Mouse (Mus musculus): ENCODE measurements around the gene Ccdc85c.
A peak's percentile ranks its signal among the peaks of the same experiment; 100 is the strongest.

The Ccdc85c gene

DNA sequence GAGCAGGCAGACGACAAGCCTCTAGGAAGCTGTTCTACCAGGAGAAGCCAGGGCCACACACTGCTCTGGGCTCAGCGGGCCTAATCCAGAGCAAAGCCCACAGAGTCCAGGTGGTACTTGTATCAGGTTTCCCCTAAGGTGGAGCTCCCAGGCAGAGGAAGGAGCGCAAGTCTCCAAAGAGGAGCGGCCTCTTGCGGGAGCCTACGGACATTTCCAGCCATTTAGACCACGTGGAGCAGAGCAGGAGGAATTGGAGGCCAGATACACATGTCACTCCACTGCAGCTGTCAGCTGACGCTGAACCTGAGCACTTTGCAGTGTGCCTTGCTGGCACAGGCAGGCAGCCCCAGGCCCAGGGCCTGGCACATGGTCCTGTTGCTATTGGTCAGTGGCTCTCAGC is 60.1 kb downstream of the Ccdc85c start:
- no peak for DNase-seq

DNA sequence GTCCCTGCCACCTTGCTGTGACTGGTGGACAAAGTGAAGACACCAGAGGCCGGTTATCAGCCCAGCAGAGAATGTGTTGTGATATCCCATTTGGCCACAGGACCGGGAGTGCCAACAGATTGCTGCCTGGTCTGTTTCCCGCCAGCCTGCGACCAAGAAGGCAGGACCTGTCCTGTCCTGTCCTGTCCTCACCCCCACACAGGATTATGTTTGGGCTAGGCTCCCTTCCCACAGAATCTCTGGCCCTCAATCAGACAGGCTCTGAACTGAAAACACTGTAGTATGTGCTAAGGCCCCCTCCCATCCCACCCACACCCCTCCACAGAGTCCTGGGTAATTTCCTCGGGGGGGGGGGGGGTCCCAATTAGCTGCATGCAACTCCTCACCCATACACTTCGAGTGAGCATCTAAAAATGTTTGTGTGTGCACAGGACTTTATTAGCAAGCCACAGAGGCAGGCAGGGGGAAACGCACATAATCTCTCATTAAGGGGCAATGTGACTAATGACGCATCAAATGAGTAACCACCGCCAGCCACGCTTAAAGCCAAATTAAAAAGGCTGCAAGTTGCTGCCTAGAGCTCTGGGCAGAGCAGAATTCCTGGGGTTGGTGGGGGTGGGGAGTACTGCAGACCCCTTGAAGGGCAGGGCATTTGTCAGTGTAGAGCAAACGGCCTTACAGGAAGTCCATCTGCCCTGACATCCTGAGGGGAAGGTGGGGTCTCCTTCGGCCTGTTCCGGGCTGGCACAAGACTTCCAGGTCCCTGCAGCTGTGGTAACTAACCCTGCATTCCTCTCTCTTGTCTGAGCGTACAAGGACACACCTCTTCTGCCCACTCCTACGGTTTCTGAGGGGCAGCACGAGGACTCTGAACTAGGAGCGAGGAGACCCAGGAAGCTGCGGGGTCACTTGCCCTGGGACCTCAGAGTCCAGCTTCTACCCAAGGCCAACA is 61.9 kb downstream of the Ccdc85c start:
- no peak for DNase-seq

DNA sequence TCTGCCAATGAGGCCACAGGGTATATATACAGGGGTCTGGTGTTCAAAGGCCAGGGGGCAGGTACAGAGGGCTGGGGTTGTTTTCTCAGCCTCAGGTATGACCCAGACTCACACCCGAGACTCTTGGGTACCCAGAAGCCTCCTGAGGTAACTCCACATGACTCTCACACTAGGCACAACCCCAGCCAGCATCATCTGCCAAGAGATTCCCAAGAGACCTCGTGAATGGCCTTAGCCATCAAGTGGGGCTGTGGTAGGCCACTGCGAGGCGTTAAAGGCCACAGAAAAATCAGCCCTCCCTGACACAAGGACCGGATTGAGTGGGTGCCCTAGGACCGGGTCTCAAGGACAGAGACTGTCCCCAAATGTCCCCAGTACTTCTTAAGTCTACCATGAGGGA is 62.7 kb downstream of the Ccdc85c start:
- DNase-seq = no peak

DNA sequence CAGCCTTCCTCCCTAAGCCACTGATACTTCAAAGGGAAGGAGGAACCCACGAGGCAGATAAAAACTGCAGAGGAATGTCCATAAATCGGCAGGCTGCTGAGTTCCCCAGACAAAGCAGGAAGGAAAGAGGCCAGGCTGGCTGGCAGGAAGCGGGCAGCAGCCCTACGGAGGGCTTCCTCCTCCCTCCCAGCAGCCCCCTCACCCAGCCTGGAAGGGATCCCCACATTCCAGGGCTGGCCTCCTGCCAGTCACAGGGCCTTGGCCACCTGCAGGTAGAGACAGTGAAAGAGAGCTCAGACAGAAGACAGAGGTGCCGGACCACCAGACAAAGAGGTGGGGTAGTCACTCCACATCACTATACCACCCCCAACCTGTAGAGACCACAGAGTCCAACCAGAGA is 63.2 kb downstream of the Ccdc85c start:
- no peak for DNase-seq

DNA sequence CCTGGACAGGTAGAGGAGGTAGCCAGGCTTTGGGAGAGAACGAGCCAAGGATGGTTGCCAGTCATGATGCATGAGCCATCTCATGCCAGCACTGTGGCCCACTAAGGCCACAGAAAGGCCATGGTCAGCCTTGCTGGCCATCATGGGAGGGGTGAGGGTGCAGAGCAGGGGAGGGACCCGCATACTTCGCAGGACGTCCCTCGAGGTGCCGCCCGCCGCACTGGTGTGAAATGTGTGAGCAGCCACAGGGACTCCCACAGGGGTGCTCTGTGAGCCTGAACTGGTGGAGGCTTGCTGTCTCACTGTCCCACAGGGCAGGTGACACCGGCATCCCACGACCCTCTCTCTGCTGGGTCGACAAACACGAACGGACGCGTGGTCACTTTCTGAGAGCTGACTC is 64.6 kb downstream of the Ccdc85c start:
- no peak for DNase-seq

DNA sequence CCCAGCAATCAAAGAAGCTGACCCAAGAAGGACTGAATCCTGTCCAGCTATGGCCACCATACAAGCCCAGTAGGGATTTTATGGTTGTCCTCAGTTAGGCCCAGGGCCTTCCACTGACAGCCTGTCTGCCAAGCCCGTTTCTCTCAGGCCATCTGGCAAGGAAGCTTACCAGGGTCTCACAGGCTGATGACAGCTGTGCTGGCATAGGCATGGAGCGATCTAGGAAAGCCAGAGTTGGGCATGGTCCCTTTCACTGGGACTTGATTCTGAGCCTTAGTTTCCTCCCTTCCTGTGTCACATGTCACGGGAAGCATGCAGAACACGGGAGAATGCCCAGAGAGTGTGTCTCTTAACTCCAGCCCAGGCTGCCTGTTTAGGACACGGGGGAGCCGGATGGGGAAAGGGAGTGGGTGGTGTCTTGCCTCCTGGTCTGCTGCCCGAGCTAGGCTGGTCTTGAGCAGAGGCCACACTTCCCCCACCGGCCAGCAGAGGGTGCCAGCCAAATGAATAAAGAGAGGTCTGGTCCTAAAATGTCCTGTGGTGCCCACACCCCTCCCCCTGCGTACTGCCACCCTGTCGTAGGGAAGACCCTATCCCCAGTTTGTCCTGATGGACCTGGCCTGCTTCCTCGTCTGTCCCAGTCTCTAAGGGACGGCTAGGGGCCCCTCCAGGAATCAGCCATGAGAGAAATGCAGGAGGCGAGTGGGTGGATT is 66.3 kb downstream of the Ccdc85c start:
- DNase-seq = peak; percentile 59

DNA sequence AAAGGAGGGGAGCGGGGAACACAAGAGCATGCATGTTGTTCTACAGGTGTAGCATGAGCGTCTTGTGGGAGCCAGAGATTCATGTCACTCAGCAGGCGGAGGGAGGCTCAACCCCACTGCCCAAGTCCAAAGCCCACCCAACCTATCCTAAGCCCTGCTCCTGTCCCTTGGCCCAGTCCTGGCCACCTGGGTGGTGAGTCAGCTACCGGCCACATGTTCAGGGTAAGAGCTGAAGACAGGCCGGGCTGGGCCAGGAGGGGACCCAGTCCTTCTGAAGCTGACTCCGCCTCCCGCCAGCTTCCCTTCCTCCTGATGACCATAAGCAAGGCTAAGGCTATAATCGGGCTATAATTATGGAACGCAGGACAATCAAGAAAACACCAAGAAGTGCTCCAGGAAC is 67.0 kb downstream of the Ccdc85c start:
- DNase-seq = no peak

DNA sequence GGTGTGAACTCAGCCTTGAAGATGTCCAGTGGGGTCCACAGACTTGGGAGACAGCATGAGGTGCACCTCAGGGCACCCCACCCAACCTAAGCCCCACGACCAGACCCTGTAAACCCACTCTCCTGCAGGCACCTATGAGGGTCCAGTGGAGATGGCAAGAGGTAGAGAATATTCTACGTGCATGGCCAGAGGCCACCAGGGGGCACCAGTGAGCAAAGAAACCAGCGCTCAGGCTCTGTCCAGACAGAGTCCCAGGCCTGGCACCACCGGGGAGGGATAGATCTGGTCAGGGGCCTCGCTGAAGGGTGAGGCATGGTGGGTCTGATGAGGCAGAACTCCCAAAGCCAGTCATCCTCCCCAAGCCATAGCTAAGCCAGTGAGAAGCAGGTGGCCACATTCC is 68.6 kb downstream of the Ccdc85c start:
- no peak for DNase-seq

DNA sequence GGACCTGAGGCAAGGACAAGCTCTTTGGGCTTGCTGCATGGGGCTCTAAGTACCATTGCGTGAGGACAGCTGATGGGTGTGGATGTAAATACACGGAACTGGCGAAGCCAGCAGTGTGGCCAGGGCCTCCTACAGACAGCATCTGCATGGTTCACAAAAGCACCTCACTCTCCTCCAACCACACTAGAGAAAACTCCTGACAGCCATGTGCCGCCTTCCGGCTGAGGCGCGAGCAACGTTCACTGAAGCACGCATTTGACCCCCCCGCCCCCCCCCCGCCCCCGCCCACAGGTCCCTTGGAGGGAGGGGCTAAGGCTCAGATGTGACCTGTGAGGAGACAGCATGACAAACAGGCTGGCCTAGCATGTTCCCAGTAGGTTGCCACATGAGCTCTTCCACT is 70.2 kb downstream of the Ccdc85c start:
- DNase-seq = no peak

DNA sequence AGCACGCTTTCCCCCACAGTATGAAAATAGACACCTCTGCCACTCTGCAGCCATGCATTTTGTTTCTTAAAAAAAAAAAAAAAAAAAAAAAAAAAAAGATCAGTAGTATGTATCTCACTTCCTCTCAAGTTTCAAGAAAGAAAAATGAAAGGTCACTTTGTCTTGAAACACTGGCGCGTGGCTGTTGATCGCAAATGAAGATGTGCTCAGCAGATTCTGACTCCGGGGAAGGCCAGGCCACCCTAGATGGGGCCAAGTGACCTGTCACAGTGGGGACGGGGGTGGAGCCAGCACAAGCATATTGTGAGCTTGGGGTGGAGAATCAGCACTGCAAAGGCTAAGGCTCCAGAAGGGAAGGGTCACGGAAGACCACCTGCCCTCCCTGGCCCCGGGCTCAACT is 71.3 kb downstream of the Ccdc85c start:
- no peak for DNase-seq

DNA sequence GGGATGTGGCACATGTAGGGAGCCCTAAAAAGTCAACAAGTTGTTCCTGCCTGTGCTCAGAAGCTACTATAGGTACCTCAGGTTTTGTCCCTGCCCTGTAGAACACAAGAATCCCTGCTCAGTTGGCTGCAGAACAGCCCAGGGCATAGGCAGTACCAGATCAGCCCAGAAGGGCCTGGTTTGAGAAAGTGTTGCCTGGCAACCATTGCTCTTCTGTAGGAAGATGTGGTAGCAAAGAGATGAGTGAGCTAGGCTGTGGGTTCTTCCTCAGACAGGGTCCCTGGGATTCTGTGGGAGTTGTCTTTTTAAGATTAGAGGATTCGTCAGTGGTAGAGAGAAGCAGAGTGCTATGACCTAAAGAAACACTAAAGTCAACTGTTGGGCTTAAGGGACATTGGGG is 75.1 kb downstream of the Ccdc85c start:
- DNase-seq = no peak

DNA sequence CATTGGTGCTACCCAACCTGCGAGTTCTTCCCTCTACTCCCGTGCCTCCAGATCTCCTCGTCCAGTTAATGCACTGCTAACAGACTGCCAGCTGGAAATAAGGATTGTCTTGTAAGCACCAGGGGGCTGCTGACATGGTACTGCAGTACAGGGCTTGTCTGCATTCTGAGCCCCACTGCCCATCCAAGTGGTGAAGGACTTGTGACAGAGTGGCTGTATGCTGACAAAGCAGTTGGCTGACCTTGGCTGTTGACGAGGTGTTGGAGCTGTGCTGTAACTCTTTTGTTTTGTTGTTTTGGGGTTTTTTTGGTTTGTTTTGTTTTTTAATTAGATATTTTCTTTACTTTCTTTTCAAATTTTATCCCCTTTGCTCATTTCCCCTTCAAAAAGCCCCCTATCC is 76.8 kb downstream of the Ccdc85c start:
- DNase-seq = no peak

DNA sequence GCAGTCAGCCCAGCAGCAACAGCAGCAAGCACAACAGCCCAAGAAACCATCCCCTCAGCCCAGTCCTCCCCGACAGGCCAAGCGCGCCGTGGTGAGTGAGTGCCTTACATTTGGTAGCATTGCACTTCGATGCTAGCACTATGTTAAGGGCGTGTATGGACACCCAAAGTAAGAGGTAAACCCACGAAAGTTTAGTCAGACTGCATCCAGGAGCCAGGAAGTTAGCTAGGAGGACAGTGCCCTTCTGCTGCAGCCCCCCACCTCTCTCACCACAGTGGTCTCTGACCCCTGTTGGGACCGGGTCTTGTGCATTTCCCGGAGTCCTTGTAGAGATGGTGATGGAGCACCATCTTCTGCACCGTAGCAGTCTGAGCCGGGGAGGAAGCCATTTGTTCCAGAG is 79.5 kb downstream of the Ccdc85c start:
- DNase-seq = no peak

DNA sequence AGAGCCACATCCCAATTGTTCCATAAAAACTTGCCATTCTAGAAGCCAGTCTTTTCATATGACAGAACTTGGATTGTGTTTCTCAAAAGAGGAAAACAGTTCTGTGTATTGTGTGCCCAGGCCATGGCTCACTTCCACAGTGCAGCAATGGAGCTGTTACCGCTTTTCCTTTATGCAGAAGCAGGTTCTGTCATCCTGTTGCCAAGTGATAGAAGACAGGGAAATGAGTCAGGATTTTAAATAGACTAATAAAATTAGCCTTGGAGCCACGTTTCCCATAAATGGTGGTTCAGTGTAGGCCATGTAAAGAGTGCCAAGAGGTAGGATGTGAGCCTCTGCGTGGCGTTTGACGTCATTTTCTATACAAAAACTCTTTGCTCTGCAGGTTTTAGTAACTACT is 81.3 kb downstream of the Ccdc85c start:
- DNase-seq = peak; percentile 69

DNA sequence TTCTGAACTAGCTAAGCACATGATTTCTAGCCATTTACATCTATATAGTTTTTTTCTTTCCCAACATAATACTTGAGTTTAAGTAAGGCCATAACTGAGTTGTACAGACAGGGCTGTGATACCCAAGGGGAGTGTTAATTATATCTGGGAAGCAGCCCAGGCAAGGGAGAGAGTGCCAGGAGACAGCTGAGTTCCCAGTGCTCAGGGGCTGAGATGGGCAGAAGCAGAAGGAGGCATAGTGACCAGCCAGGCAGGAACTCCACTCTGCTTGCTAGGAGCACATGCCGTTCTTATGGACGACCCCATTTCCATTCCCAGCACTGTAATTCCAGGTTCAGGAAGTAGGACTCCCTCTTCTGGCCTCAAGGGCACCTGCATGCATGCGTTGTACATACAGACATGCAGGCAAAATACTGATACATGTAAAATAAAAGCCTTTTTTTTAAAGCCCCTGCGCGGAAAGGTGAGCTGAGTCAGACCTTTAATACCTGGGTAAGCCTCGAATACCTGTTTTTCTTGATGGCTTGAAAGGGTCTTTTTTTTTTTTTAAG is 87.6 kb downstream of the Ccdc85c start:
- no peak for DNase-seq

DNA sequence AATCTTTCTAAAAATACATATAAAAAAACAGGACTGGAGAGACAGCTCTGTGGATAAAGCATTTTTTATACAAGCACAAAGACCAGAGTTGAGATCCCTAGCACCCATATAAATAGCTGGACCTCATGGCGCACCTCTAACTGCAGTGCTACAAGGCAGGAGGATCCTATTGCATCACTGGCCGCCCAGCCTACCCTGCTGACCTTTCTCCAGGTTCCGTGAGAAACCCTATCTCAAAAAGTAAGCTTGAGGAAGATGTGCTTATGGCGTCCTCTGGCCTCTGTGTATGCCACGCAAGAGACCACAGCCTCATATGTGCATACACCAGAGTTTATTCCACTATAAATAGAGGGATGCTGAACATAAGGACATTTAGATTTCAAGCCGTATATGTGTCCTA is 93.5 kb downstream of the Ccdc85c start:
- DNase-seq = no peak

DNA sequence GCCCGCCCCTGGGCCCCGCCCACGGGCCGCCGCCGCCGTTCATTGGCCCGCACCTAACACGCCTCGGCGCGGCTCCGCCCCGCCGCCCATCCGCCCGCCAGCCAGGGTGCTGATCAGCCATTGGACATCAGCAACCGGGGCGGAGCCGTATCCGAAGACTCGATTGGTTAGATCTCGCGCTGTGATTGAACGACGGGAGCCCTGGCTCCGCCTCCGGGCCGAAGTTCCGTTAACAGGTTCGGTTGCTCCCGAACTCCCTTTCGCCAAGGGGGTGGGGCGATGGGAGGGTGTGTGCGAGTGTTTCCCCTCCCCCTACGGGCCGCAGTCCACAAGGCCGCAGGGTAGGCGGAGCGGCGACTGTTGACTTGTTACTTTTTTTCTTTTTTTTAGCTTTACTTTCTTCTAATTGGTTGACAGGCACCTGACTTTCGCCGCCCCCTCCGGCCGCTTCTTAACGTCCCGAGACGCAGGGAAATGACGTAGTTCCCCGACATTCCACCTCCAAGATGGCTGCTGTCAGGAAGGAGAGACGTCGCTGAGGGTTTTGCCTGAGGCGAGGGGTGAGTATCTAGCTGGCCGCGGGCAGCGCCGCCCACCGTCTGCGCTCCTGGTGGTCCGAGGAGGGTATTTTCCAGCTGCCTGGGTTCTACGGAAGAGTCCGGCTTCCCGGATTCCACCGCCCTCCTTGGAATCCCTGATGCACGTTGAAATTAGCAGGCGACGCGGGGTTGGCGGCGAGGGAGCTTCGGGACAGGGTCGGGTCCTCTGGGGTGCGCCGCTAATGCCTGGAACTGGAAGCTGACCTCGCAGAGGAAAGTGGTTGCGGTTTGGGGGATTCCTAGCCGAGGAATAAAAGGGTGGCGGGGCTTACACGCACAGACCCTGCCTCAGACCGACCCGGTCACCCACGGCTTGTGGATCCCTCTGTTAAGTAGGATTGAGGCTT is 95.6 kb downstream of the Ccdc85c start, which contains the start of gene Ccnk:
TSS of gene Ccnk (plus strand) at position 259 of the 946 bp plus-strand sequence.
- DNase-seq = peak; percentile 100

DNA sequence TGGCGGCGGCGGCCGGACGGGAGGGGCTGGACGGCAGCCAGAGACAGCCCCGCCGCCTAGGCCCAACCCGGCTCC is 96.1 kb downstream of the Ccdc85c start, which contains the start of gene Setd3:
TSS of gene Setd3 (minus strand) at position 69 of the 75 bp plus-strand sequence.
- DNase-seq = no peak

DNA sequence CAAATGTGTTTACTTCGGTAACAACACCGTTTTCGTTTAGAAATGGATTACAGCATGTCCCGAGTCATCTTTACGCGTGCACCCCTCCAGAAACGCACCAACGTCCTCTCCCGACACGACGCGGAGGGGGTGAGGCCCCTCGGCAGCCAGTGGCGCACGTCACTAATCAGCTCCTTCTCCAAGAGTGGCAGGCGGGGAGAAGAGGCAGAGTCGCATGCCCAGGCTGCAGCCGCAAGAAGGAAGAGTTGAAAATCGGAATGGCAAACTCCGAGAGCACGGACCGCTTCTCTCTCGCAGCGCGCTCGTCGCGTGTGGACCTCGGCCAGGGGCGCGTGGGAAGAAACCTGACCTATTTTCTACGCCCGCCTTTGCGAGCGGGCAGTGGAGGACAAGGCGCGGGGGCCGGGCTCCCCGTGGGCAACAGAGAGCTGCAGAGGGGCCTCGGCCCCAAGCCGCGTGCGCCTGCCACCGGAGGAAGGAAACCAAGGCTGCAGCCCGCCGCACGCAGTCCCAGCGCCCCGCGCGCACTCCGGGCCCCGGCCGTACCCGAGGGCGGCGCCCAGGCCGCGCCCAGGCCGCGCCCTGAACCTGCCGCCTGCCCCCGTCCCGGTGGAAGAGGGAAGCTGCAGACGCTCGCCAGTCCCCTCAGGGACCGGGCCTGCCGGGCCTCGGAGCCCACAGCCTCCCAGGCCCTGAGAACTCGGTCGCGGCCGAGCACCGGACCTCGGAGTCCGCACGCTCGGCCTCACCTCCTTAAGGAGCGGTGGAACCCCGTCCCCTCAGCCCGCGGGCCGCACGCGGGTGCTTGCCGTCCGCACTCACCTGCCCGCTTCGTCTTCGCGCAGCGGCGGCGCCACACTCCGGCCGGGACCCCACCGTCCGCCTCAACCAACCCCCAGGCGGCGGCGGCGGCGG is 96.6 kb downstream of the Ccdc85c start:
- peak; percentile 61 for DNase-seq

DNA sequence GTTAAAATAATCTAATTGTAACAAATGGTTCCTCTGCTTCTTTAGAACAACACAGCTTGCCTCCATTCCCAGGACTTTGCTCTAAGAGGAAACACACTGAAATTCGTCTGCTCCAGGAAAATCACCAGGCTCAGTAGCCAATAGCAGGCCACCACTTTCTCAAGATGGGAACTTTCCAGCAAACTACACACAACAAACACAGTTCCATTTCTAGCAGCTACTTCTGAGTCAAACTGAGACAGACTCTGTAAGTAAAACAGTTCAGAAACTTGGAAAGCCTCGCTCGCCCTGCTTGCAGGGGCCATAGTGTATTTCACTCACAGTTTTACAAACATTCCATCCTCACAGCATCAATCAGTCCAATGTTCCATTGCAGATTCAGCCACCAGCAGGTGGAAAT is 98.9 kb downstream of the Ccdc85c start:
- no peak for DNase-seq

DNA sequence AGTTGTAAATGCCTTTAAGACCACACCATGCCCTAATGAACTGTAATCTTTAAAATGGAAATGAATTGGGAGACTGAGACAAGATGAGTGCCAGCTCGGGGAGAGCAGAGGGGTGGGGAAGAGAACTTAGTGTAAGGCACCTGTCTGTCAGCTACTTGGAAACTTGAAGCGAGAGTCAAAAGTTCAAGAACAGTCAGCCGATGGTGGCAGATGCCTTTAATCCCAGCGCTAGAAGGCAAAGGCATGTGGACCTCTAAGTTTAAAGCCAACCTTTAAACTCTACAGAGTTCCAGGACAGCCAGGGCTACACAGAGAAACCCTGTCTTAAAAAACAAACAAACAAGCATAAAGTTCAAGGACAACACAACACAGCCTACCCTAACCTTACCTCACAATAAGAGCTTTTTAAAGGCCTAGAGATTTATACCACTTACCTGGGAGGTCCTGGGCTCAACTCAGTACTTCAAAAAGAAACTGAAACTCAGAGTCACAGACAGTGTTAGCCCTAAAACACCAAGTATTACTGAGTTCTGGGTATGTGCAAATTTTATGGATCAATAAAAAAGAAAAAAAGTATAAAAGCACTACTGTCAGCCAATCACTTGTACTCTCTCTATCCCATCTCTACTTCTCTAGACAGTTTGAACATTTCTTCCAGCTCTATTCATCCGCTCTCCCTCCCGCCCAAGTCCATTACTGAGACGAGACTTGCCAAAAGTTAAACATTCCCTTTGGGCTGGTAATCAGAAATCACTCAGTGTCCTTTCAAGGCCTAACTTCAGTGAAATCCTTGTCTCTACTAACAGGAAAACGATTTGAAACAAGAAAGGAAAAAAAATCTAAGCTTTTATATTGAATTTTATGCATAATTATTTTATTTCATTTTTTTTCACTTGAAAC is 100.4 kb downstream of the Ccdc85c start:
- no peak for DNase-seq
